Mouse (Mus musculus) hindbrain, postnatal 0 days (tissue): ENCODE results near the gene Gng5. TPM values are rescaled to one million over a fixed set of nuclear protein-coding genes. Genes with fewer than 3 reads are reported as not detected.
A peak's percentile ranks its signal among the peaks of the same experiment; 100 is the strongest.

ENCODE experiments used
- ATAC-seq: fragments of 200-750 bp; cut with Nextera tagmentation; 2 replicates; pipeline ENCODE4 v1.8.0; 2017; ENCODE audit warnings: mild to moderate bottlenecking, moderate TSS enrichment, moderate library complexity
- DNase-seq: peaks from one replicate; pipeline ENCODE4 v3.0.0-alpha.2; 2015; ENCODE audit warnings: low spot score
- H3K27ac ChIP-seq: fragments of 300-500 bp; sonication (generic); 2 replicates; pipeline ENCODE4 v1.5.1; 2014; ENCODE audit warnings: mild to moderate bottlenecking
- H3K27me3 ChIP-seq: fragments of 300-500 bp; sonication (generic); 2 replicates; pipeline ENCODE4 v1.6.1; 2014; ENCODE audit warnings: low read length, mixed read lengths; ENCODE audit not compliant: insufficient read depth
- H3K36me3 ChIP-seq: fragments of 300-500 bp; sonication (generic); 2 replicates; pipeline ENCODE4 v1.6.1; 2014; ENCODE audit warnings: low read length, mixed read lengths; ENCODE audit not compliant: insufficient read depth
- H3K4me1 ChIP-seq: fragments of 300-500 bp; sonication (generic); 2 replicates; pipeline ENCODE4 v1.6.1; 2014; ENCODE audit warnings: antibody characterized with exemption, low read length, mixed read lengths; ENCODE audit not compliant: insufficient read depth
- H3K4me2 ChIP-seq: fragments of 300-500 bp; sonication (generic); 2 replicates; pipeline ENCODE4 v1.6.1; 2014; ENCODE audit warnings: low read depth, mild to moderate bottlenecking, low read length, moderate library complexity, mixed read lengths
- H3K4me3 ChIP-seq: fragments of 300-500 bp; sonication (generic); 2 replicates; pipeline ENCODE4 v1.5.1; 2014; ENCODE audit warnings: low read length
- H3K9ac ChIP-seq: fragments of 300-500 bp; sonication (generic); replicated peaks from 2 replicates; pipeline ENCODE4 v1.6.1; 2014; ENCODE audit warnings: mild to moderate bottlenecking, low read length, moderate library complexity, mixed read lengths
- H3K9me3 ChIP-seq: fragments of 300-500 bp; sonication (generic); 2 replicates; pipeline ENCODE4 v1.6.1; 2016; ENCODE audit warnings: low read length, mixed read lengths
- CTCF ChIP-seq: IDR thresholded peaks from 2 replicates; pipeline ENCODE4 v1.5.1; 2016; ENCODE audit warnings: antibody characterized with exemption, control low read depth, low read depth
- WGBS: fragments of 180-500 bp; shearing (Covaris S2); extraction: QIAGEN DNeasy Blood & Tissue Kit; methylation state at CpG from one replicate; pipeline ENCODE4 v1.1.7; 2014; 5-methylcytosine and 5-hydroxymethylcytosine counted together
- polyA plus RNA-seq: library from polyadenylated mRNA; unstranded; fragments of >200 nt; fragmentation: Nextera tagmentation; extraction: Ambion mirVana; gene quantifications from 2 replicates; pipeline ENCODE4 v1.2.1, GENCODE M21; 2015
- total RNA-seq: library from RNA; depleted of rRNA; stranded (reverse); fragments of >200 nt; gene quantifications from 2 replicates; pipeline ENCODE4 v1.2.3, GENCODE M21; 2014; rRNA removed

Gng5 gene
- 100 and 119 TPM in 2 replicates for total RNA-seq
- polyA plus RNA-seq: 411 and 424 TPM in 2 replicates

GRCm38 (mm10) chr3:146499431-146500002, at the start of gene Gng5, which contains the start of gene Spata1:
Gene Gng5 (plus strand): TSS chr3:146499807.
Gene Spata1 (minus strand): TSS chr3:146499753.
- Histone ChIP-seq H3K27ac (peak within 1 kb of the TSS; percentile 83), H3K9ac (peak within 1 kb of the TSS; percentile 68), H3K36me3 (peaks cover 7% of the 10 kb centered on the region; the same call in 1 of the 2 replicates), H3K4me1 (no peaks in the 10 kb centered on the region), H3K9me3 (no peaks in the 10 kb centered on the region), H3K4me2 (peak within 1 kb of the TSS; percentile 72), H3K27me3 (no peaks in the 10 kb centered on the region), H3K4me3 (peak within 1 kb of the TSS; percentile 81)
- 2% methylated on average over 65 of the region's 88 CpGs for WGBS
- DNase-seq (peak; percentile 91), ATAC-seq (peak; percentile 93)
- no peak for TF ChIP-seq CTCF

GRCm38 (mm10) chr3:146450371-146450841, 49.2 kb upstream of the Gng5 start:
- Histone ChIP-seq H3K4me2 (peak overlapping the region; percentile 76), H3K9ac (peak overlapping the region; percentile 51), H3K4me1 (no peaks in the 10 kb centered on the region), H3K27ac (peak overlapping the region; percentile 67), H3K27me3 (no peaks in the 10 kb centered on the region), H3K4me3 (peak overlapping the region; percentile 50), H3K9me3 (no peaks in the 10 kb centered on the region), H3K36me3 (no peaks in the 10 kb centered on the region)
- peak; percentile 100 for ATAC-seq
- peak; percentile 95 for DNase-seq
- peak; percentile 65 for TF ChIP-seq CTCF
- WGBS: under 1% methylated on average over 29 of the region's 29 CpGs

GRCm38 (mm10) chr3:146451375-146451774, 48.2 kb upstream of the Gng5 start:
- Histone ChIP-seq H3K27me3 (no peaks in the 10 kb centered on the region), H3K27ac (no peak overlapping the region), H3K4me3 (no peak overlapping the region), H3K9me3 (no peaks in the 10 kb centered on the region), H3K4me2 (peak overlapping the region; percentile 76), H3K9ac (no peak overlapping the region), H3K4me1 (no peaks in the 10 kb centered on the region), H3K36me3 (peaks cover 1% of the 10 kb centered on the region; the same call in 1 of the 2 replicates)
- DNase-seq (no peak), ATAC-seq (no peak)
- TF ChIP-seq CTCF: no peak
- WGBS: 75% methylated on average over 5 of the region's 5 CpGs

GRCm38 (mm10) chr3:146462939-146463338, 36.7 kb upstream of the Gng5 start:
- WGBS: 61% methylated on average over 2 of the region's 2 CpGs
- no peaks in the 10 kb centered on the region for H3K27me3 ChIP-seq

GRCm38 (mm10) chr3:146469226-146469625, 30.4 kb upstream of the Gng5 start:
- Histone ChIP-seq H3K4me1 (no peaks in the 10 kb centered on the region), H3K4me2 (no peak overlapping the region), H3K9me3 (no peaks in the 10 kb centered on the region), H3K4me3 (no peak overlapping the region), H3K27ac (no peak overlapping the region), H3K9ac (no peak overlapping the region), H3K36me3 (no peaks in the 10 kb centered on the region), H3K27me3 (no peaks in the 10 kb centered on the region)
- DNase-seq (no peak), ATAC-seq (no peak)
- WGBS: 83% methylated on average over 2 of the region's 2 CpGs
- no peak for TF ChIP-seq CTCF

More at GRCm38 (mm10) chr3:146462939-146463338, 36.7 kb upstream of the Gng5 start:
- ATAC-seq: no peak
- Histone ChIP-seq H3K4me1 (no peaks in the 10 kb centered on the region), H3K4me2 (no peak overlapping the region), H3K36me3 (no peaks in the 10 kb centered on the region), H3K9ac (no peak overlapping the region), H3K4me3 (no peak overlapping the region), H3K27ac (no peak overlapping the region), H3K9me3 (no peaks in the 10 kb centered on the region)
- no peak for DNase-seq
- TF ChIP-seq CTCF: peak; percentile 13; the same call in 1 of the 2 replicates

- no peak overlapping the region for H3K27ac ChIP-seq
- H3K4me3 ChIP-seq: no peak overlapping the region
- no peak for DNase-seq
- H3K9me3 ChIP-seq: no peaks in the 10 kb centered on the region
- H3K4me1 ChIP-seq: no peaks in the 10 kb centered on the region
- H3K27me3 ChIP-seq: no peaks in the 10 kb centered on the region
- no peaks in the 10 kb centered on the region for H3K36me3 ChIP-seq
- no peak for ATAC-seq
- H3K4me2 ChIP-seq: no peak overlapping the region
- H3K9ac ChIP-seq: no peak overlapping the region
- WGBS: 75% methylated on average over 4 of the region's 4 CpGs
- TF ChIP-seq CTCF: no peak
Observed at GRCm38 (mm10) chr3:146472657-146473056, 26.9 kb upstream of the Gng5 start.

- Histone ChIP-seq H3K27me3 (no peaks in the 10 kb centered on the region), H3K9me3 (no peaks in the 10 kb centered on the region), H3K9ac (no peak overlapping the region), H3K27ac (no peak overlapping the region), H3K4me3 (no peak overlapping the region), H3K36me3 (no peaks in the 10 kb centered on the region), H3K4me1 (no peaks in the 10 kb centered on the region), H3K4me2 (no peak overlapping the region)
- TF ChIP-seq CTCF: no peak
- no peak for ATAC-seq
- no peak for DNase-seq
Observed at GRCm38 (mm10) chr3:146473741-146474140, 25.9 kb upstream of the Gng5 start.
